Mouse (Mus musculus) kidney, postnatal 25 days (tissue): ENCODE results near the gene Chd5.

Experiments
- DNase-seq, 2 experiments: peaks; one replicate each; pipeline ENCODE4 v3.0.0; 2021; ENCODE audit warnings: mixed read lengths in 2 of 2

The Chd5 gene

GRCm38 (mm10) chr4:152318517-152319234 is 19.8 kb upstream of the Chd5 start, which contains the start of gene Rnf207:
Gene Rnf207 (minus strand): TSS chr4:152318993.
- DNase-seq = peak; percentile 68 to 73

GRCm38 (mm10) chr4:152321464-152321863 is 17.0 kb upstream of the Chd5 start:
- no peak for DNase-seq

- DNase-seq = no peak
These were observed 13.5 kb upstream of the Chd5 start for GRCm38 (mm10) chr4:152324641-152325562.

- peak; percentile 93 to 97 for DNase-seq
These were observed 12.7 kb upstream of the Chd5 start, which contains the start of gene Rpl22 for GRCm38 (mm10) chr4:152325574-152326411. Gene Rpl22 (plus strand): TSS chr4:152325742.

- no peak for DNase-seq
These were observed 11.9 kb upstream of the Chd5 start for GRCm38 (mm10) chr4:152326543-152326942.

GRCm38 (mm10) chr4:152328691-152329090 is 9.8 kb upstream of the Chd5 start:
- peak; percentile 52 to 67 for DNase-seq

GRCm38 (mm10) chr4:152332952-152333351 is 5.5 kb upstream of the Chd5 start:
- peak; percentile 70 to 73 for DNase-seq

GRCm38 (mm10) chr4:152333587-152333986 is 4.9 kb upstream of the Chd5 start:
- peak in 1 of 2 experiments; percentile 17 for DNase-seq

- DNase-seq = peak in 1 of 2 experiments; percentile 46
These were observed 679 bp upstream of the Chd5 start for GRCm38 (mm10) chr4:152337772-152338171.

- no peak for DNase-seq
These were observed 891 bp downstream of the Chd5 start for GRCm38 (mm10) chr4:152339293-152339790.

- peak in 1 of 2 experiments; percentile 17 for DNase-seq
These were observed 2.3 kb downstream of the Chd5 start for GRCm38 (mm10) chr4:152340584-152341284.

- DNase-seq = peak in 1 of 2 experiments; percentile 12
These were observed 4.8 kb downstream of the Chd5 start for GRCm38 (mm10) chr4:152343296-152343695.

- DNase-seq = no peak
These were observed 6.2 kb downstream of the Chd5 start for GRCm38 (mm10) chr4:152344651-152345050.

- DNase-seq = peak in 1 of 2 experiments; percentile 68
These were observed 6.9 kb downstream of the Chd5 start for GRCm38 (mm10) chr4:152345120-152345889.

GRCm38 (mm10) chr4:152349837-152350381 is 11.5 kb downstream of the Chd5 start:
- DNase-seq = no peak

- no peak for DNase-seq
These were observed 12.4 kb downstream of the Chd5 start for GRCm38 (mm10) chr4:152350722-152351421.

GRCm38 (mm10) chr4:152351422-152352305 is 13.2 kb downstream of the Chd5 start:
- DNase-seq = no peak

- no peak for DNase-seq
These were observed 15.6 kb downstream of the Chd5 start for GRCm38 (mm10) chr4:152353886-152354637.
